Mouse (Mus musculus) urinary bladder, postnatal 10 days (tissue): ENCODE data around the gene 2010300C02Rik.
"Not testable (repeated sequence)": the region's sequence is repeated elsewhere in the genome, so short reads cannot be mapped to it uniquely, and the experiment has no call there.

Source experiments
- DNase-seq: peaks from one replicate; pipeline ENCODE4 v3.0.0; 2022; ENCODE audit warnings: low spot score

Gene 2010300C02Rik

GRCm38 (mm10) chr1:37624185-37624584 is 95.7 kb downstream of the 2010300C02Rik start:
- DNase-seq, result no peak

GRCm38 (mm10) chr1:37622049-37622448 is 97.8 kb downstream of the 2010300C02Rik start:
- DNase-seq, result no peak

DNA sequence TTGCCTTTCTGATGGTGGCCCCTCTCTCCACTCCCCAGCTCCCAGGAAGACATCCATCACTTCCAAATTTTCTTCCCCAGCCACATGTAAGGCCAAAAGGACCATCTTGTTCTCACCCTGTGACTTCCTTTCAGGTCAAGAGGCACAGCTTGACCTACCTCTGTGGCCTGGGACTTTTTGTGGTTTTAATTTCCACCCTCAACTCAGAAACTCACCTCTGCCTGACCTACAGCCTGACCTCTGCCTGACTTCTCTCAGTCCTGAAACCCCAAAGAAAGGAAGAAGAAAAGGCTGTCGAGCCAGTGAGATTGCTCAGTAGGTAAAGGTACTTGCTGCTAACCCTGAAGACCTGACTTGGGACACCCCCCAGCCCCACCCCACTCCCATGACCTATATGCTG is 100.3 kb downstream of the 2010300C02Rik start:
- no peak for DNase-seq

GRCm38 (mm10) chr1:37617047-37617446 is 102.8 kb downstream of the 2010300C02Rik start:
- DNase-seq, result no peak

DNA sequence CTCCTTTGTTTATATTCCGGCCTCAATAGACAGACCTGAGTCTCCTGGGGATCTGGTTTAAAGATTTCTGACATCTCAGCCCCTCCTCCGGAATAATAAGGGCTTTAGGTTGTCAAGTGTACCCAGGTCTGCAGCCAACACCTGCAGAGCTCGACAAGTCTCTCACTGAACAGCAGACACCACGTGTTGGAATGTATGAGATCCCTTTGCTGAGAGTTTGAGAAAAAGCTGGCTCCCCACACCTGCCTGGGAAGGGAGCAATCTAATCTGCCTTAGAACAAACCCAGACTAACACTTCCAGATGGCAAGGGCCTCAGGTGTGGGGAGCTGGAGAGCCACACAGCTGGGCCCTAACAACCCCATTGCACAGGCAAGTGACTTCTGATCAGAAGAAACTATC is 103.3 kb downstream of the 2010300C02Rik start:
- no peak for DNase-seq

DNA sequence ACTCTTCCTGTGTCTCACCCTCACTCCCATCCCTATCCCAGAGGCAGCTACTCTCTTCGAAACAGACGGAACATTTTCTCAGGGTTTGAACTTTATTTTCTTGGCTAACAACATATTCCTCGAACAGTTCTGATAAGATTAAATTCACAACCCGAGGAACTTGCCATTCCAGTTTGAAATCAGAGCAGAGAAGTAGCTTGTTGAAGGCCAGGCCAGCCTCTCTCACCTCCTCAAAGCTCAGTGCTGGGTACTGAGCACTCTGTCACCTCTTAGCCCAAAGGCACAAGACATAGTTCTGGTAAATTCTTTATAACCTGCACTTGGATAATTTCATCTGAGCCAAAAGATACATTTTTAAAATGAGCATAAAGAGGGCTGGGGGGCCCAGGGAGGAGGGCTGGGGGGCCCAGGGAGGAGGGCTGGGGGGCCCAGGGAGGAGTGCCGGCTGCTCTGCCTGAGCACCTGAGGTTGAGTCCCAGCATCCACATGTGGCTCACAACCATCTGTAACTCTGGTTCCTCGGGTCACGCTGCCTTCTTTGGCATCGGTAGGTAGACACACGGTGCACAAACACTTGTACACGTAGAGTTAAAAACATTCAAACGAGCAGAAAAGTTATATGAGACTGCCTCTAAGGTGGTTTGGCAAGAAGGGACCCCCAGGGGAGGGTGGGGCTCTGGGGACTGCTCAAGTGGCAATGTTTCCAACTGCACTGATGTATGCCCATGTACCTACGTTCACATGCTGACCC is 104.4 kb downstream of the 2010300C02Rik start:
- DNase-seq, result no peak

- DNase-seq, result no peak
These were observed 105.0 kb downstream of the 2010300C02Rik start for GRCm38 (mm10) chr1:37614836-37615235.

DNA sequence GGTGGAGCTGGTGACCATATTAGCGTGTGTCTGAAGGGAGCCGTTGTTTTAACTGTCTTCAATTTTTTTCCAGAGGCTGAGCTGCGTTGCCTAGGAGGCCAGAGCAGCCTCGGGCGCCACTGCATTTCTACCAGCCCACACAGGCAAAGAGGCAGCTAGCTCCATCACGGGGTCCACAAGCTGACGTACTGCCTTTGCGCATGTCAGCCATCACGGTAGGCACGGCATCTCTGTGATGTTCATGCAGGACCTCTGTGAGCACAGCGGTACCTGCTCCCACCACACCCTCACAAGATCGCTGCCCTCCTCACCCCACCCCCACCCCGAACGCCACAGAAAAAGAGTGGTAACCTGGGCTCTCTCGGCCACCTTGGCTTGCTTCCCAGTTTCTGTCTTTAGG is 105.8 kb downstream of the 2010300C02Rik start:
- DNase-seq, result no peak

- DNase-seq, result no peak
These were observed 108.9 kb downstream of the 2010300C02Rik start for GRCm38 (mm10) chr1:37611032-37611431.

DNA sequence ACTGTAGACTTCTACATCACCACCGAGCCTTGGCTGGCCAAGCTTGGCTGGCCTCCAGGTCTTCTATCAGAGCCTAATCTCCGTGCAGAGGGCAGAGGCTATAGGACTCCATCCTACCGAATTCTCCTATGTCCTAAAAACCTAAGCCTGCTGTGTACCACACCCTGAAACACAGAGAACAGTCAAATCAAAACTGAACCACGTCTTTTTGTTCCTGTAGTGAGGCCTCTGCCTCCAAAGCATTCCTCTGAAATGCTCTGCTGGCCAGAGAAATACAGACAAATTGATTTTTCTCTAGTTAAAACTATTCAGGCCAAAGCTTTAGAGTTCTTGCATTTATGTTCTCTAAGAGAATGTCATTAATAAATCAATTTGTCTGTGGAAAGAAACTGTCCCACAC is 109.6 kb downstream of the 2010300C02Rik start:
- no peak for DNase-seq

DNA sequence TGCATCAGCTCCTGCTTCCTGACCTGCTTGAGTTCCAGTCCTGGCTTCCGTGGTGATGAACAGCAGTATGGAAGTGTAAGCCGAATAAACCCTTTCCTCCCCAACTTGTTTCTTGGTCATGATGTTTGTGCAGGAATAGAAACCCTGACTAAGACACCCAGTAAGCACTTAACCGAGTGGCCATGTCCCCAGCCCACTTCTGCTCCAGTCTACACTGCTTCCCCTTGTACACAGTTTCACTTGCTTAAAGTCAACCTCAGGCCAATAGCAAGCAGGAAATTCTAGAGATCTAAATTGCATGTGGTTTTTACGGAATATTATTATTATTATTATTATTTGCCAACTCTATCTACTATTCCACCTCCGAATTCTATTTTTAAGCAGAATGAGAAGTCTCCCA is 114.2 kb downstream of the 2010300C02Rik start:
- not testable (repeated sequence) for DNase-seq

DNA sequence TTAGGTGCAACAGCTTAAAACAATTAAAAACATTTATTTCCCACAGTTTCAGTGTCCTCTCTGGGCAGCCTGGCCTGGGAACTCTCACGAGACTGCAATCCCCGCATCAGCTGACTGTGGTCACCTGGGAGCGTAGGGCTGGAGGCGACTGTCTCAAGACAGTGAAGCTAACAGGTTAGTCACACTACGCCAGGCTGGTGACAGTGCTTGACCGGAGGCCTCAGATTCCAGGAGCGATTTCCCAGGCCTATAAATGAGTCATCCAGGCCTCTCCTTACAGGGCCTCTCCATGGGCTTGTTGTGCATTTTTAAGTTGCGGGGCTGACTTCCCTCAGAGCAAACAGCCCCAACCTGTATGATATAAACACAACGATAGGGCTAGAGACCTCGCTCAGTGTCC is 116.7 kb downstream of the 2010300C02Rik start:
- no peak for DNase-seq

DNA sequence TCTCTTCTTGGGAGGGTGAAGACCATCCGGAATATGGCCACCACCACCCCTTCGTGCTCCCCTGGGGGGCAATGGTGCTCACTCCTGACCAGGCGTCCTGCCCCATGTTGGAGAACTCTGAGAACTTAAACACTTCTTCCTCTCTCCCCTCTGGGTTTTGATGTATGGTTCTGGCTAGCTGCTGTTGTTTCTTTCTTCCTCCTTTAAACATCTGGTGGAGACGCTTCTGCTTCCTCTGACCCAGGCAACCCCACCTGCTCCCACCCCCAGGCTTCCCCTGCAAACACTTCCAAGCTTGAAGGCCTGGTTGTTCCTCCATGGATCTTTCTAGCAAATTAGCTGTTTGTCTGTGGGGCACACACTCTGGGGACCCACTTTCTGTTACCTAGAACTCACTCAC is 117.6 kb downstream of the 2010300C02Rik start:
- DNase-seq, result peak; percentile 1

DNA sequence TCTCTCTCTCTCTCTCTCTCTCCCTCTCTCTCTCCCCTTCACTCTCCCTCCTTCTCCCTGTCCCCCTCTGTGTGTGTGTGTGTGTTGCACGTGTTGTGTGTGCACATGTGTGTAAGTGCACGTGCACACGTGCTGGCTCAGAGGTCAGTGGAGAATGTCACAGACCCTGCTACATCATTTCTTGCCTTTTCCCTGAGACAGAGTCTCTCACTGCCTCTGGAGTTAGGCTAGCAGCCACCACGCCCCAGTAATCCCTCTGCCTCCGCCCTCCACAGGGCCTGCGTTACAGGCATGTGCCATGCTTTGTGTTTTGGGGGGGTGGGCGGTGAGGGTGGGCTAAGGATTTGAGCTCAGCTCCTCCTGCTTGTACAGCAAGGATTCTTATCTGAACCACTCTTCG is 118.4 kb downstream of the 2010300C02Rik start:
- peak; percentile 2 for DNase-seq

DNA sequence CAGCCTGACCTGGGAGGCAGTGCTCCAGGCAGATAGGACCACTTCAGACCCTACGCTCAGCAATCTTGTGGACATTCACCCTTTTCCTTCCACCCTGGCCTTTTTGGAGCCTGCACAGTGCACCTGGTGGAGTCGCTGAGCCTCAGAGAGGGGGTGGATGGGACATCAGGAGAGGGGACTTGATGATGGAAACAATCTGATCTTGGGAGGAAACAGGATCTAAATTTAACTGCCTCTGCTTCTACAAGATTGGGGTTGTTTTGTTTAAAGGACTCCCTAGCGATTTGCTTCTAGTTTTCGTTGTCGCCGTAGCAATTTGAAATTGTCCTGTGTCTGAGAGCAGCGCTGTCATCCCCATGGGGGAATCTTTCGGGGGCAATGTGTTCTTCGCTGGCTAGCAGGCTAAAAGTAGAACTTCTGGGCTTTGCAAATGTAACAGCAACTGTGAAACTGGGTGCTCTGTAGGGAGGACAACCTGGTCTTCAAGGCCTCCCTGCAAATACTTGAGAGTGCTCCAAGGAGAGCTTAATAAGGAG is 119.2 kb downstream of the 2010300C02Rik start:
- DNase-seq, result peak; percentile 2

DNA sequence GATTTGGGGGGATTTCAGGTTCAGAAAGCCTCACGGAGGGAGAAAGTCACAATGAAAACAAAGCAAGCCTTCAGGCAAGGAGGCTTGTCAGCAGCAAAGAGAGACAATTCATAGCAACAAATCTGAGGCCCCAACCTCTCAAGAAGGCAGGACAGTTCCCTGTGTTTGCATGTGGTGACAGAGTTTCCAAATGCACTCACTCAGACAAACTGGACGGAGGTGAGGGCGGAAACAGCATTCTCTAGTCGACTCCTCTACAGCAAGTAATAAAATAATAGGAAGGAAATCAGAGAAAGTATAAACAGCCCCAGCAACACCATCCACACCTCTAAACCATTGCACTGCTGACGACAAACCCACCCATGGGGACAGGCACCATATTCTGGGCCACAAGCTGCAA is 120.9 kb downstream of the 2010300C02Rik start:
- DNase-seq, result peak; percentile 3

GRCm38 (mm10) chr1:37594812-37595211 is 125.1 kb downstream of the 2010300C02Rik start:
- not testable (repeated sequence) for DNase-seq

DNA sequence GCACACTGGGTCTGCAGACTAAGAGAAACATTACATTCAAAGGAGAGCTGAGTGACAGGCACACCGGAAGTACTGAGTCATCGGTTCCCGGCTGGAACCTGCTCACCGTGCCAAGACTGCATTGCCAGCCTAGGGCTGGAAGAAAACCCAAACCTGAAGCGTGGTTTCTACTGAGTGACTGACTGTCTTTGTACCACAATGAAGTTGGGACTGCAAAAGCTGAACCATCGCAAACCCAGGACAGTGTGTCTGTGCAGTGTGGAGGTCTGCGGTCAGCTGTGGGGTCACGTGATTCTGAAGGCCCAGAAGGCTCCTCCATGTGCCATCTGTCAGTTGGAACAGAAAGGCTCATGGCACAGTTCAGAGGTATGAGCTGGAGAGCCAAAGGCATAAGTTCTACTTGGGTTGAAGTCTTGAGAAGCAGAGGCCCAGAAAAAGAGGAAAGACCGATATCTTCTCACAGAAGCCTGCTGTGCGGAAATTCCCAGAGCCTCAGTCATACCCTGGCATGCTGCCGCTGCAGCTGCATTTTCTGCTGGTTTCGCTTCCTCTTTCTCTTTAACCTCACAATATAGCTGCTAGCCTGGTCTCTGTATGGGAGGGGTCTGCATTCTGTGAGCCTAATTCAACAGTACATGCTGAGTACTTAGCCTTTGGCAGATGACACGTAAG is 133.9 kb downstream of the 2010300C02Rik start:
- DNase-seq, result no peak

DNA sequence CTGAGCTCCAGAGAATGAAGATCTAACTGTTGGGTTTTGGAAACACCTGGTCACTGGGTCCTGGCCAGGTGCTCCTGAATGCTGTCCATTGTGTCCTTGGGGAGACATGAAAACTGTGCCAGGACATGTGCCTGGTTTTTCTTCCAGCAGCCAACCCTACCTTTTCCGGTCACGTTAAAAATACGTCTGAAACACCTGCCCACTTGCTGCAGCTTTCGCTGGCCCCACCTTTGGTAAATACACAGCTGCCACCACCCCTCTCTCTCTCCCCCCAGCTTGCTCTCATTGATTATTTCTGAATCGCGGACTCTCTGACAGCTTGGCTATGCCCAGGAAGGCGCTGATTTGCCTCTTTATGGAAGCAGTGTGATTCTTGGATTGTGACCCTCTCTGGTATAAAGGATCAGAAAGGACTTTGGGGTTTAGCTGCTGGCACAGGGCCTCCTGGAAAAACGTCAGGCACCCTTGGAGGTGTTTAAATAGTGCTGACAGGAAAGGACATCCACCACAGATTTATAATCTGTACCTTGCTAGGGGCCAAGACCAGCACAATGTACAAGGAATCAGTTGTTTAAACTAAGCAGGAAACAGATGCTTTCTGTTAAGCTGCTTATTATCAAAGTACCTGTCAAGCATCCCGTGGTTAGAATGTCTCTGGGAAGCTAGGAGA is 136.0 kb downstream of the 2010300C02Rik start:
- DNase-seq, result no peak

GRCm38 (mm10) chr1:37583167-37583566 is 136.7 kb downstream of the 2010300C02Rik start:
- no peak for DNase-seq

GRCm38 (mm10) chr1:37579686-37580085 is 140.2 kb downstream of the 2010300C02Rik start:
- no peak for DNase-seq

DNA sequence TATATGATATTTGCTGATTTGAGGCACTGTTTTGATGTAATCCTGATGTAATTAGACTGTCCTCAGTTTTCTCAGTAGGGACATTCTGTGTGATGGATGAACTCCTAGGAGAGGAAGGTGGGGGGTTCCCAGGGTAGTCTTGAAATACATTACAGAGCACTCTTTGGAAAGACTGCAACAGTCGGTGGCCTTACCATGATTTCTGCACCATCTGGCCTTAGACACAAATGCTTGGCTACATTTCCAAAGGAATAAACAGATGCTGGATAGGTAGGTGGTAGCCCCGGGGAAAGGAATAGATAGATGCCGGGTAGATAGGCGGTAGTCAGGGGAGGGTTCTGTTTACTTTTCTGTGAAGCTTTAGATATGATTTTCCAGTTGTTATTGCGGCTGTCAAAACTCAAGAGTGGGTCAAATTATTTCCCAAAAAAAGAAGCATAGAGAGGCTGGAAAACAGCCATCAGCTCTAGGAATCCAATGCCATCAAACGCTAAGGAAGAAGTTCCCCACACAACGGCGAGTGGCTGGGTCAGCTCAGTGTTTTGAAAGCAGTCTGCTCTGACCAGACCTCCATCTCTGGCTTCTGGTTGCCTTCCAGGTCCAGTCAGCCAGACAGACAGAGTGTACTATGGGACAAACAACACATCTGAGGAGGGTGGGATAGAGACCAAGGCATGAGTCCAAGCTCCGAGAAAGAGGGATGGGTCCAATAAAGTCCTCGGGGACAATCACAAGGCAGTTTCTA is 147.2 kb downstream of the 2010300C02Rik start:
- DNase-seq, result no peak
